Mouse (Mus musculus): ENCODE data around the gene Rad54l.

The Rad54l gene

DNA sequence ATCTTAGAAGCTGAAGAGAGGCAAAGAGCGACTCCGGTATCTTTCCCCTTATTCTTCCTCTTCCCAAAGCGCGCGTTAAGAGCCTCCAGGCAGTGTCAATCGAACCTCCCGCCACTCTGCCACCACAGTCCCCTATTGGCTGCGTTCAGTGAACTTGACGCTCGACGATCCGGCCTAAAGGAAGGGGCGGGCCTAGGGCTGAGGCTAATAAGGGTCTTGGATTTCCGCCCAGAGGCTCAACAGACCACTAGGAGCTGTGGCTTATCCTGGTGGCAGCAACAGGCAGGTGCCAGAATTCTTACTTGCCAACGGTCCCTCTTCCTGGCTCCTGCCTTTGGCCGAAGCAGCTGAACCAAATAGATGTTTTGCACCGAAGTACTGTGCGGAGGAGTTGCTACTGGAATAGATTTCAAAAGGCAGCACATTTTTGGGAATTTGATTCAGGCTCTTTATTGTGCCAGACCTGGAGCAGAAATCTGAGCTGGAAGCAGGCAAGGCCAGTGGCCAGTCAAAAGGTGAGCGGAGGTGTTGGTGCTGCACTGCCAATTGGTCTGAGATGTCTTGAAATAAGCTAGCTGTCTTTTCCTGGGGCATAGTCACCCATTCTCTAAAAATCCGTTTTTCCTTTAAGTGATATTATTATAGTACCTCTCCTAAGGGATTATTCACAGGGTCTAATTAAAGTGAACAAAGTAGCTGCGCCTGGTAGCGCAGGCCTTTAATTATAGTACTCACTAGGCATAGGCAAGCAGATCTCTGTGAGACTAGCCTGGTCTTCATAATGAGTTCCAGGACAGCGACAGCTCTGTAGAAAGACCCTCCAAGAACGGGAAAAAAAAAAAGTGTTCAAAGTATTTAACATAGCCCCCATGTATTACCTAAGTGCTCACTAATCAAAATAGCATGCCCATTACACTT, at the start of gene Rad54l, which contains the start of gene Pomgnt1:
Rad54l (minus strand) TSS at position 89 of the 918 bp plus-strand sequence.
Pomgnt1 (plus strand) TSS at position 239 of the 918 bp plus-strand sequence.
- DNase-seq (ENCODE audit: low spot score) = peak; percentile 90

- DNase-seq (ENCODE audit: low spot score) = no peak
Measured at GRCm38 (mm10) chr4:116173072-116173471, 49.6 kb upstream of the Rad54l start, which contains the start of the genes 1700042G07Rik and Gm49337. TSS of gene 1700042G07Rik (plus strand) at chr4:116173372. TSS of gene Gm49337 (plus strand) at chr4:116173384.

GRCm38 (mm10) chr4:116169353-116169672, 45.8 kb upstream of the Rad54l start:
- DNase-seq (ENCODE audit: low spot score) = no peak

- DNase-seq (ENCODE audit: low spot score) = peak; percentile 52
Measured at GRCm38 (mm10) chr4:116168617-116169352, 45.3 kb upstream of the Rad54l start.

GRCm38 (mm10) chr4:116167404-116167803, 43.9 kb upstream of the Rad54l start, which contains the start of gene Tspan1:
TSS of gene Tspan1 (minus strand) at chr4:116167601.
- DNase-seq (ENCODE audit: low spot score) = no peak

DNA sequence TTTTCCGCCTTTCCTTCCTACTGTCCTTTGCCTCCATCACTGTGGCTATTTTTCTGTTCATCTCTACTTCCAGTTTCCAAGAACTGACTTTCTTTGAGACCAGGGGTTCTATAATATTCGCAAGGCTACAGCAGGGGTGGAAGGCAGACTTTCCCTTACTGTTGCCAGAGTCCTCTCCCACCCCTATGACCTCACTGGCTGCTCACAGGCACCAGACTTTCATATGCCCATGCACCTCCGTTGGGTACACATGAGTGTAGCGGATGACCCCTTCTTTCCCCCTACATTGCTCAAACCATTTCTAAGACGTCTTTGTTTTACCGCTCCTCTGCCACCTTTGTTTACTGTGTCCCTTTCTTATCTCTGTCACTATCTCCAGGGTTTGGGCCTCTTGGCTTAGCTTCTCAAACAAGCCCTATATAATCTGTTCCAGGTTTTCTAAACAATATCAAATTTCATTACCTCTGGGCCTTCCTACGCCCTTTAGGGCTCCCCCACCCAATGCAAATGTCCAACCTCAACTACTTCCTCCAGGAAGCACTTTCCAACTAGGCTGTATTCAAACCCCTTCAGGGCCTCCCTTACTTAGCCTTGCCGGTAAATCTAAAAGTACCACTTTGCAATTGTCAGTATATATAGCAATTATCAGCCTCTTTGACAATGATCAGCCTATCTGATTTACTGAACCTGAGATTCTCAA, 42.4 kb upstream of the Rad54l start:
- DNase-seq (ENCODE audit: low spot score) = no peak

DNA sequence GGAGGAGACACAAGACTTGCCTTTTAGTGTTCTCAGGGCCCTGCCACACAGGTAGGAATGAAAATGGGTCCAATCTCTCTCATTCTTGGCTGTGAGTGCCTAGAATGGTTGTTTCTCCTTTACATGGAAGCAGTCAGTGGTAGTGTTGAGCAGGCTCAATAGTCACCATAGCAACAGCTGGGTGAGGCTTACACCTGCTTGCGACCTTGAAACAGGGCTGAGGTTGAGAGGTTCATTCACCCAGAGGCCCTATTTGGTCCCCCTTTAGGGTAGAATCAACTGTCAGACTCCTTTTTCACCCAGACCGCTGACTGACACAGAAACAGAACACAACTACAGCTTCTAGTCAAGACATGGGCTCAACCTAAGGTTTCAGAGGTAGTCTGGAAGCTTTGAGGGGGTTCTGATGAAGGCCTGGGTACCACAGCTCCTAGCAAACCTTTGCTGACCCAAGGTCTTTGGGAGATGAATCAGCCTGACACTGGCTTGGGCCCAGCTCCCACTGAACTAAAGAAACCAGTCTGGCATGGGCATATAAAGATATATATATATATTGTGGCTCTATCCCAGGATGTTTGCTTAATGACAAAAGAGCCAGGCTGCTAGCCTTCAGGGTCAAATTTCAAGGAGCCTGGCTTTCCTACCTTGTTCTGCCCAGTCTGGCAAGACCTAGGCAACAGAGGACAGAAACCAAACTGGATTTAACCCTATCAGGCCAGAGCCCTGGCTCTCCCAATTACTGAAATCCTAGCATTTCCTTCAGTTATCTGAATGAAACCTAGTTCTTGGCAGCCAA, 41.5 kb upstream of the Rad54l start:
- no peak for DNase-seq (ENCODE audit: low spot score)

- DNase-seq (ENCODE audit: low spot score) = no peak
Measured at GRCm38 (mm10) chr4:116162142-116162541, 38.7 kb upstream of the Rad54l start.

DNA sequence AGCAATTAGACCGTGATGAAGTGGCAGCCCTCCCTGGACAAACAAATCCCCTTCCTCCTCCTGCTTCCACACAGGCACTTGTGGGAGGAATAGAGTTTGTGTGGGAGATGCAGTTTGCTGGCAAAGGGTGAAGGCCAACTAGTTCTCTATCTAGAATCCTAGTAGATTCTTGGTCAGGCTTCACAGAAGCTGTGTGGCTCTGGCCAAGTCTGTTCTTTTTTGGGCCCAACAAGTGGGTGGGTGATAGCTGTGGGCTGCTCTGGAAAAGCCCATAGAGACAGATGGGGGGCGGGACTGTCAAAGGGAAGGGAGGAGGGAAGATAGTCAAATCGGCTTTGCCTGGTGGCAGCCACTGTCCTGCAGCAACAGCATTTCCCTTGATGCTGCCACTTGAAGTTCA, 37.3 kb upstream of the Rad54l start:
- DNase-seq (ENCODE audit: low spot score) = no peak

- peak; percentile 31 for DNase-seq (ENCODE audit: low spot score)
Measured at GRCm38 (mm10) chr4:116159912-116160311, 36.4 kb upstream of the Rad54l start.

DNA sequence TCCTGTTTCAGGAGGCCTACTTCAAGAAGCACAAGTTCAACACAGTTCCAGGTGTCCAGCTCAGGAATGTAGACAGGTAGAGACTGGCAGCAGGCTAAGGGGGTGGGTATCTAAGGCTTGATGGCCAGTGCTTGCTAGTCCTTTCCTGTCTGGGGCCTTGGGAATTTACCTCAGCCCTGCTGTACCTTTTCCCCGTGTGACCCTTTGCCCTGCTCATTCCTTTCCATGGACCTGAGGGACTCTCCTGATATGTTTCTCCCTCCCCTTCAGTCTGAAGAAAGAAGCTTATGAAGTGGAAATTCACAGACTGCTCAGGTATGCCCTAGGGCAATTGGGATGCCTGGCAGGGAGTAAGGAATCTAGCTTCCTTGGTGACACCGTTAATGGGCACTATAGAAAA, 34.4 kb upstream of the Rad54l start:
- DNase-seq (ENCODE audit: low spot score) = no peak

DNA sequence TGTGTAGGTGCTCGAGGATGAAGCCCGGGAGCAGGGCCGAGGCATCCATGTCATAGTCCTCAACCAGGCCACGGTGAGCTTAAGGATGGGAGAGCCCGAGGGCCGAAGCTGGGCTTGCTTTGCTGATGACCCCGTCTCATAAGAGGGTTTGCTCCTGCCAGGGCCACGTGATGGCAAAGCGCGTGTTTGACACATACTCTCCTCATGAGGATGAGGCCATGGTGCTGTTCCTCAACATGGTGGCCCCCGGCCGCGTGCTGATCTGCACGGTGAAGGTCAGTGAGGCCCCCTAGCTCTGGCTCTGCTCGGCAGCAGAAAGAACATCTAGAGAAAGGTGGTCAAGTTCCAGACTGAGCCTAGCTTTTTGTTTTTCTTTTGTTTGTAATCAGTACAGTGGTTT, 29.2 kb upstream of the Rad54l start:
- no peak for DNase-seq (ENCODE audit: low spot score)

GRCm38 (mm10) chr4:116151238-116151637, 27.7 kb upstream of the Rad54l start, which contains the start of gene Lurap1:
TSS of gene Lurap1 (minus strand) at chr4:116151338.
- DNase-seq (ENCODE audit: low spot score) = no peak

DNA sequence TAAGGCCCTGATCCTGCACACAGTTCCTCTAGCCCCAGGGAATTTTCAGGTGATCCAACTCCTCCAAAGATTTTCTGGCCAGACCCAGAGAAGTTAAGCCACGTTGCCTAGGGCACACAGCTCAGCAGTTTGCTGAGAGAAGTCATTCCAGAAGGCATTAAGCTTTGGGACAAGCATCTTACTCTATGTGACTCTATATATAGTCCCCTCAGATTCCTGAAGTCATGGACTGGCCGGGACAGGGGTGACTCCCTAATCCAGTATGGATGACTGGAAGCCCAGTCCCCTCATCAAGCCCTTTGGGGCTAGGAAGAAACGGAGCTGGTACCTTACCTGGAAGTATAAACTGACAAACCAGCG, 27.4 kb upstream of the Rad54l start:
- no peak for DNase-seq (ENCODE audit: low spot score)

- DNase-seq (ENCODE audit: low spot score) = peak; percentile 59
Measured at GRCm38 (mm10) chr4:116150156-116150861, 26.8 kb upstream of the Rad54l start.

DNA sequence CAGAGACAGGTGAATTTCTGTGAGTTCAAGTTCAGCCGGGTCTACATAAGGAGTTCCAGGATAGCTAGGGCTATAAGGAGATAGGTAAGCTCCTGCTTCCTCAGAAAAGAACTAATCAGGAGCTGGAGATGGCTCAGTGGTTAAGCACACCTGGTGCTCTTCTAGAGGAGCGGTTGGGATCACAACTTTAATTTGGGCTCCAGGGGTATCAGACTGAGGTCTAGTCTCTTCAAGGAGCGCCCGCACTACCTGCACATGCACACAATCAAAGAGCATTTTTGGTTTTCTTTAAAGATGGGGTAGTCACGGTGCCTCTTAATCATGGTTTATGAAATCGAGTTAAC, 26.3 kb upstream of the Rad54l start:
- DNase-seq (ENCODE audit: low spot score) = no peak

- DNase-seq (ENCODE audit: low spot score) = no peak
Measured at GRCm38 (mm10) chr4:116143891-116144717, 20.6 kb upstream of the Rad54l start.

DNA sequence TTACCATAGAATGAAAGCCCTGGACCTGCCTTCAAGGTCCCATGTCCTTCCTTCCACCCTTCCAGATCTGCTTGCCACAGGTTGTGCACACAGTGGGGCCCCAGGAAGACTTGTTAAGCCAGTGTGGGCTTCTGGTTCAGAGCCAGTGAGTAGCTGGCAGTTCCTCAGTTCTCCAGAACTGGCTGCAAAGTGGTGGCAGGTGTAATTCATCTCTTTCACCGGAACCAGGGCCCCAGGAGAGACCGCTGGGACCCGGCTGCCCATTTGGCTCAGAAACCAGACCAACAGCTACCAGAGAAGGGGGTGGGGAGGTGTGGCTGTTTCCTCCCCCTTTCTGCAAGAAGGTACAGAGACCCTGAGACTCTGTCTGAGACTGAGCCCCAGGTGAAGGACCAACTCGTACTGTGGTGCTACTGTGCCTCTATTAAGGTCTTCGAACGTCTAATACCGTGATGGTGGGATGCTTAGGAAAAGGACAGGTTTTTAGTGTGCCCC, 19.9 kb upstream of the Rad54l start:
- DNase-seq (ENCODE audit: low spot score) = no peak

GRCm38 (mm10) chr4:116142269-116142668, 18.8 kb upstream of the Rad54l start:
- DNase-seq (ENCODE audit: low spot score) = no peak

DNA sequence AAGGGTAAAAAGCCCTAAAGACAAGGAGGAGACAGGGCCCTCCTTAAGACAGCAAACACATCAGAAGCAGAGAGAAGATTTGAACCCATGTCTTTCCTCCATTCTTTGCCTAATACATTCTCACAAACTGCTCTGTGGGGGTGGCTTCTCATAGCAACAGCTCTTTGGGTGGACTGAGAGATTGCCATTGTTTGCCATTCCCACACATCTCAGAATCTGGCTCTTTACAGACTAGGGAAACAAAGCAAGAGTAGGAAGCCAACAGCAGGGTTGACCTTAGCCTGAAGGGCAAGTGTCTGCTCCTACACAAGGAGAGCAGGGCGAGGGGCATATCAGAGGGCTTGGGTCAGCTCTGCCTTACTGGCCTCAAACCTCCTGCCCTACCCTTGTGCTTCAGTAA, 18.2 kb upstream of the Rad54l start:
- DNase-seq (ENCODE audit: low spot score) = no peak
